Mouse (Mus musculus) hindbrain, embryonic 14.5 days (tissue): ENCODE data around the gene Gm826. TPM values are rescaled to one million over a fixed set of nuclear protein-coding genes. Genes with fewer than 3 reads are reported as not detected.

Experiments
- ATAC-seq: fragments of 200-750 bp; cut with Nextera tagmentation; 2 replicates; pipeline ENCODE4 v1.8.0; 2017; ENCODE audit warnings: moderate number of reproducible peaks, mild to moderate bottlenecking, moderate TSS enrichment, moderate library complexity; ENCODE audit not compliant: low FRiP score
- DNase-seq: peaks from one replicate; pipeline ENCODE4 v3.0.0-alpha.2; 2015; ENCODE audit warnings: low spot score
- H3K27ac ChIP-seq: fragments of 300-500 bp; sonication (generic); 2 replicates; pipeline ENCODE4 v1.5.1; 2014; ENCODE audit warnings: mild to moderate bottlenecking, moderate library complexity
- H3K27me3 ChIP-seq: fragments of 300-500 bp; sonication (generic); 2 replicates; pipeline ENCODE4 v1.6.1; 2014; ENCODE audit warnings: mild to moderate bottlenecking, low read length, mixed read lengths; ENCODE audit not compliant: control insufficient read depth, insufficient read depth
- H3K36me3 ChIP-seq: fragments of 300-500 bp; sonication (generic); replicated peaks from 2 replicates; pipeline ENCODE4 v1.6.1; 2014; ENCODE audit not compliant: control insufficient read depth, insufficient read depth
- H3K4me1 ChIP-seq: fragments of 300-500 bp; sonication (generic); replicated peaks from 2 replicates; pipeline ENCODE4 v1.6.1; 2014; ENCODE audit warnings: antibody characterized with exemption, low read length, mixed read lengths; ENCODE audit not compliant: control insufficient read depth, insufficient read depth
- H3K4me2 ChIP-seq: fragments of 300-500 bp; sonication (generic); replicated peaks from 2 replicates; pipeline ENCODE4 v1.6.1; 2014; ENCODE audit warnings: mild to moderate bottlenecking, moderate library complexity
- H3K4me3 ChIP-seq: fragments of 300-500 bp; sonication (generic); replicated peaks from 2 replicates; pipeline ENCODE4 v1.5.1; 2014; ENCODE audit warnings: mild to moderate bottlenecking, low read length
- H3K9ac ChIP-seq: fragments of 300-500 bp; sonication (generic); 2 replicates; pipeline ENCODE4 v1.6.1; 2014
- H3K9me3 ChIP-seq: fragments of 300-500 bp; sonication (generic); 2 replicates; pipeline ENCODE4 v1.6.1; 2016; ENCODE audit warnings: low read length; ENCODE audit not compliant: control insufficient read depth
- WGBS: fragments of 180-500 bp; shearing (Covaris S2); extraction: QIAGEN DNeasy Blood & Tissue Kit; methylation state at CpG from one replicate; pipeline ENCODE4 v1.1.7; 2014; 5-methylcytosine and 5-hydroxymethylcytosine counted together
- polyA plus RNA-seq: library from polyadenylated mRNA; unstranded; fragments of >200 nt; fragmentation: Nextera tagmentation; extraction: Ambion mirVana; gene quantifications from 2 replicates; pipeline ENCODE4 v1.2.1, GENCODE M21; 2014

The Gm826 gene
- polyA plus RNA-seq, 1 experiment from 2014 or later = 0.36 TPM

GRCm38 (mm10) chr2:160318255-160318654 is 15.7 kb downstream of the Gm826 start:
- Histone ChIP-seq H3K9ac (no peak overlapping the region), H3K4me2 (no peak overlapping the region), H3K4me3 (no peak overlapping the region), H3K36me3 (no peaks in the 10 kb centered on the region), H3K27ac (no peak overlapping the region), H3K27me3 (no peaks in the 10 kb centered on the region), H3K9me3 (no peaks in the 10 kb centered on the region), H3K4me1 (0 out of 2 replicates have a peak, but pooled peaks cover 6% of the 10 kb centered on the region)
- DNase-seq (no peak), ATAC-seq (no peak)
- WGBS = 75% methylated on average over 4 of the region's 4 CpGs

- Histone ChIP-seq H3K4me2 (no peak overlapping the region), H3K9ac (no peak overlapping the region), H3K9me3 (no peaks in the 10 kb centered on the region), H3K27me3 (no peaks in the 10 kb centered on the region), H3K36me3 (no peaks in the 10 kb centered on the region), H3K4me3 (no peak overlapping the region), H3K4me1 (0 out of 2 replicates have a peak, but pooled peaks cover 6% of the 10 kb centered on the region), H3K27ac (no peak overlapping the region)
- DNase-seq = no peak
- no peak for ATAC-seq
- 37% methylated on average over 12 of the region's 12 CpGs for WGBS
These were observed 20.4 kb downstream of the Gm826 start for GRCm38 (mm10) chr2:160313595-160314007.

GRCm38 (mm10) chr2:160305070-160305469 is 28.9 kb downstream of the Gm826 start:
- no peak overlapping the region for H3K9ac ChIP-seq
- H3K27ac ChIP-seq = no peak overlapping the region
- H3K4me3 ChIP-seq = no peak overlapping the region
- H3K4me2 ChIP-seq = no peak overlapping the region
- ATAC-seq (no peak), DNase-seq (no peak)
- no peaks in the 10 kb centered on the region for H3K27me3 ChIP-seq
- H3K36me3 ChIP-seq = no peaks in the 10 kb centered on the region
- 87% methylated on average over 3 of the region's 3 CpGs for WGBS
- no peaks in the 10 kb centered on the region for H3K4me1 ChIP-seq
- no peaks in the 10 kb centered on the region for H3K9me3 ChIP-seq

- Histone ChIP-seq H3K9ac (no peak overlapping the region), H3K4me1 (no peaks in the 10 kb centered on the region), H3K27me3 (no peaks in the 10 kb centered on the region), H3K4me2 (no peak overlapping the region), H3K36me3 (no peaks in the 10 kb centered on the region), H3K27ac (no peak overlapping the region), H3K4me3 (no peak overlapping the region), H3K9me3 (no peaks in the 10 kb centered on the region)
- WGBS = 93% methylated on average over 2 of the region's 2 CpGs
- ATAC-seq = no peak
- DNase-seq = no peak
These were observed 30.0 kb downstream of the Gm826 start for GRCm38 (mm10) chr2:160303992-160304391.

- no peak overlapping the region for H3K4me3 ChIP-seq
- no peaks in the 10 kb centered on the region for H3K36me3 ChIP-seq
- DNase-seq (no peak), ATAC-seq (no peak)
- H3K4me2 ChIP-seq = no peak overlapping the region
- no peak overlapping the region for H3K9ac ChIP-seq
- no peaks in the 10 kb centered on the region for H3K9me3 ChIP-seq
- WGBS = 69% methylated on average over 4 of the region's 4 CpGs
- no peak overlapping the region for H3K27ac ChIP-seq
- H3K27me3 ChIP-seq = no peaks in the 10 kb centered on the region
- no peaks in the 10 kb centered on the region for H3K4me1 ChIP-seq
These were observed 31.9 kb downstream of the Gm826 start for GRCm38 (mm10) chr2:160302013-160302412.

- Histone ChIP-seq H3K4me1 (no peaks in the 10 kb centered on the region), H3K9ac (no peak overlapping the region), H3K27me3 (no peaks in the 10 kb centered on the region), H3K4me2 (no peak overlapping the region), H3K4me3 (no peak overlapping the region), H3K27ac (no peak overlapping the region), H3K9me3 (no peaks in the 10 kb centered on the region), H3K36me3 (no peaks in the 10 kb centered on the region)
- ATAC-seq = no peak
- DNase-seq = no peak
These were observed 35.4 kb downstream of the Gm826 start for GRCm38 (mm10) chr2:160298586-160298985.

- no peaks in the 10 kb centered on the region for H3K36me3 ChIP-seq
- H3K27ac ChIP-seq = no peak overlapping the region
- 80% methylated on average over 10 of the region's 10 CpGs for WGBS
- H3K27me3 ChIP-seq = no peaks in the 10 kb centered on the region
- DNase-seq (no peak), ATAC-seq (no peak)
- H3K9ac ChIP-seq = no peak overlapping the region
- H3K4me2 ChIP-seq = no peak overlapping the region
- H3K4me1 ChIP-seq = no peaks in the 10 kb centered on the region
- no peak overlapping the region for H3K4me3 ChIP-seq
- no peaks in the 10 kb centered on the region for H3K9me3 ChIP-seq
These were observed 45.3 kb downstream of the Gm826 start for GRCm38 (mm10) chr2:160288538-160289151.

GRCm38 (mm10) chr2:160275959-160276657 is 57.9 kb downstream of the Gm826 start:
- whole genome bisulfite sequencing = 90% methylated on average over 5 of the region's 5 CpGs
- H3K4me3 ChIP-seq = no peak overlapping the region

GRCm38 (mm10) chr2:160267828-160268453 is 66.0 kb downstream of the Gm826 start:
- Histone ChIP-seq H3K9me3 (no peaks in the 10 kb centered on the region), H3K36me3 (no peaks in the 10 kb centered on the region), H3K4me2 (no peak overlapping the region), H3K9ac (no peak overlapping the region), H3K27me3 (no peaks in the 10 kb centered on the region), H3K27ac (no peak overlapping the region), H3K4me1 (no peaks in the 10 kb centered on the region), H3K4me3 (no peak overlapping the region)
- no peak for ATAC-seq
- WGBS = 93% methylated on average over 11 of the region's 11 CpGs
- no peak for DNase-seq

More at GRCm38 (mm10) chr2:160275959-160276657, 57.9 kb downstream of the Gm826 start:
- H3K27ac ChIP-seq = no peak overlapping the region
- H3K9me3 ChIP-seq = peaks cover 13% of the 10 kb centered on the region; the same call in 1 of the 2 replicates
- H3K9ac ChIP-seq = no peak overlapping the region
- no peaks in the 10 kb centered on the region for H3K36me3 ChIP-seq
- H3K4me2 ChIP-seq = no peak overlapping the region
- H3K4me1 ChIP-seq = no peaks in the 10 kb centered on the region
- DNase-seq (no peak), ATAC-seq (no peak)
- no peaks in the 10 kb centered on the region for H3K27me3 ChIP-seq
